Mouse (Mus musculus) lung, postnatal 25 days (tissue): ENCODE results near the gene Sdf2l1.
A peak's percentile ranks its signal among the peaks of the same experiment; 100 is the strongest.
"Not testable (repeated sequence)": the region's sequence is repeated elsewhere in the genome, so short reads cannot be mapped to it uniquely, and the experiment has no call there.

ENCODE experiments used
- DNase-seq: peaks from one replicate; pipeline ENCODE4 v3.0.0; 2022; ENCODE audit warnings: low spot score

The Sdf2l1 gene

GRCm38 (mm10) chr16:17132089-17132905, at the start of gene Sdf2l1:
Gene Sdf2l1 (minus strand): TSS chr16:17132383.
- peak; percentile 97 for DNase-seq

- peak; percentile 66 for DNase-seq
These were observed 49.2 kb upstream of the Sdf2l1 start for GRCm38 (mm10) chr16:17181382-17181781.

GRCm38 (mm10) chr16:17179706-17180105, 47.5 kb upstream of the Sdf2l1 start:
- DNase-seq: no peak

- DNase-seq: no peak
These were observed 45.5 kb upstream of the Sdf2l1 start for GRCm38 (mm10) chr16:17177623-17178170.

GRCm38 (mm10) chr16:17175765-17176164, 43.6 kb upstream of the Sdf2l1 start:
- DNase-seq: no peak

- DNase-seq: peak; percentile 28
These were observed 35.9 kb upstream of the Sdf2l1 start for GRCm38 (mm10) chr16:17168049-17168448.

GRCm38 (mm10) chr16:17167179-17167578, 35.0 kb upstream of the Sdf2l1 start:
- DNase-seq: no peak

- not testable (repeated sequence) for DNase-seq
These were observed 33.3 kb upstream of the Sdf2l1 start for GRCm38 (mm10) chr16:17165478-17165877.

- no peak for DNase-seq
These were observed 22.2 kb upstream of the Sdf2l1 start for GRCm38 (mm10) chr16:17154346-17154745.

- DNase-seq: no peak
These were observed 19.7 kb upstream of the Sdf2l1 start for GRCm38 (mm10) chr16:17151874-17152273.

- no peak for DNase-seq
These were observed 18.5 kb upstream of the Sdf2l1 start for GRCm38 (mm10) chr16:17150520-17151258.

- DNase-seq: no peak
These were observed 15.9 kb upstream of the Sdf2l1 start for GRCm38 (mm10) chr16:17148084-17148483.

GRCm38 (mm10) chr16:17147391-17147929, 15.3 kb upstream of the Sdf2l1 start:
- DNase-seq: no peak

GRCm38 (mm10) chr16:17146772-17147235, 14.6 kb upstream of the Sdf2l1 start, which contains the start of gene Ccdc116:
Gene Ccdc116 (minus strand): TSS chr16:17147229.
- peak; percentile 72 for DNase-seq

- DNase-seq: no peak
These were observed 12.2 kb upstream of the Sdf2l1 start, which contains the start of gene Ydjc for GRCm38 (mm10) chr16:17144339-17144738. Gene Ydjc (plus strand): TSS chr16:17144621.

GRCm38 (mm10) chr16:17137355-17137754, 5.2 kb upstream of the Sdf2l1 start:
- DNase-seq: no peak

GRCm38 (mm10) chr16:17132906-17133200, 670 bp upstream of the Sdf2l1 start:
- DNase-seq: no peak

GRCm38 (mm10) chr16:17131191-17132088, 743 bp downstream of the Sdf2l1 start:
- no peak for DNase-seq

GRCm38 (mm10) chr16:17127292-17127691, 4.9 kb downstream of the Sdf2l1 start:
- peak; percentile 45 for DNase-seq

- DNase-seq: peak; percentile 82
These were observed 7.2 kb downstream of the Sdf2l1 start, which contains the start of gene 2610318N02Rik for GRCm38 (mm10) chr16:17124871-17125520. Gene 2610318N02Rik (minus strand): TSS chr16:17125167.
